Mouse (Mus musculus): ENCODE data around the gene Ttc28. TPM values are rescaled to one million over a fixed set of nuclear protein-coding genes. Genes with fewer than 3 reads are reported as not detected.
"Not testable (repeated sequence)": the region's sequence is repeated elsewhere in the genome, so short reads cannot be mapped to it uniquely, and the experiment has no call there.

The Ttc28 gene
- 10 to 100 TPM; 26.7 to 29.3 TPM for total RNA-seq (2021)

DNA sequence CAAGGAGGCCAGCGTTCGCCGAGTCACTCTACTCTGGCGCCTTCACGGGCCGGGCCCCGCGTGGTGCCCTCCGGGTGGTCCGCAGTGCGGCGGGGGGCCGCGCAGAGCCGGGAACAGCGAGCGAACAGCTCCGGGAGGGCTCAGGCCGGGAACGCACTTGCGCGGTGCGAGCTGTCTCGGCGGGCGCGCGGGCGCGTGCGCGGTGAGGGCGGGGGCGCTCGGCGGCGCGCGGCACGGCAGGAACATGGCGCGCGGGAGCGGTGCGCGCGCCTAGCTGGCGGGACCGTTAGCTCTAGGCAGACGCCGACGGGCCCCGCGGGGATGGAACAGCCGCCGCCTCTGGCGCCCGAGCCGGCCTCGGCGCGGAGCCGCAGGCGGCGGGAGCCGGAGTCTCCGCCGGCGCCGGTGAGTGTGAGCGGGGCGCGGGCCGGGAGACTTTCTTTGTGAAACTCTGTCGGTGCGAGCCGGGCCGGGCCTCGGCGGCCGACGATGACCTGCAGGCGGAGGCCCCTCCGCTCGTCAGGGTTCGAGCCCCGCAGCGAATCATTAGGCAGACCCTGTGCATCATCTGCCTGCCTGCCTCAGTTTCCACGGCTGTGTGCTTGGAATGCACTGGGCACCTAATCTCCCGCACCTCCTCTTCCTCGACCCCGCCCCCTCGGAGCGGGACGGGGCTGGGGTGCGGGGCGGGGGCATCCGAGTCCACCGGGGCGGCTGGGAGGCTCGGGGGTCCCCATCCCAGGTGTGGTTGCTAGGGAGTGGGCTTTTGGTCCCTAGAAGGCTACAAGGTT lies at the start of gene Ttc28:
Gene Ttc28 (plus strand): TSS at position 220 of the 791 bp plus-strand sequence.
- intact Hi-C loops (cut with DNase I): loop anchor here (1.0 kb wide), 1 partner anchor 22 kb away; no protein-coding TSS in a partner anchor
- peak; percentile 93 for DNase-seq

DNA sequence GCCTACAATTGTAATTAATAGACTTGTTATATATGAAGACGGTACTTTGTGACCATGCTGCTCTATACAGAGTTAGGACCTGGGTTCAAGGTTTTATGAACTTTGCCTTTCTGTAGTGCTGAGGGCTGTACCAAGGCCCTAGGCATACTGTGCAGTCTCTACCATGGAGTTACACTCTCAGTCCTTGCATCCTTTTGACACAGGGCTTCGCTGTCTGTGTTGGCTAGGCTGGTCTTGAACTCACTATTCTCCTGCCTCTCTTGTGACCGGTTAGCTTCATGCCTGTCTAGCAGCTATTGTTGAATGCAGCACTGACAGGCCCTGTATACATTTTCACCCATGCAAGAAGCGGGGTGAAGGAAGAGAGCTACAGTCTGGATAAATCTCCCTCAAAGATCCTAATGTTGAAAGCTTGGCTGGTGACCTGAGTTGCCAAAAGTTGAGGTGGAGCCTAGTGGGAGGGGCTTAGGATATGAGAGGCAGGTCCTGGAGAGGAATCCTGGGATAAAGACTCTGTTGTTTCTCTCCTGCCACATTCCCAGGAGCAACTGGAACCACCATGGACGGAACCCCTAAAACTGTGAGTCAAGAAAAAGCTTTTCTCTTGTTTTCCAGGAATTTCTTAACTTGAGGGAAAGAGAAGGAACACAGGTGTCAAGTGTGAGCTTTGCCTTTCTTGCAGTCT lies 48.4 kb upstream of the Ttc28 start:
- intact Hi-C loops (cut with DNase I): no loop called here
- no peak for DNase-seq

DNA sequence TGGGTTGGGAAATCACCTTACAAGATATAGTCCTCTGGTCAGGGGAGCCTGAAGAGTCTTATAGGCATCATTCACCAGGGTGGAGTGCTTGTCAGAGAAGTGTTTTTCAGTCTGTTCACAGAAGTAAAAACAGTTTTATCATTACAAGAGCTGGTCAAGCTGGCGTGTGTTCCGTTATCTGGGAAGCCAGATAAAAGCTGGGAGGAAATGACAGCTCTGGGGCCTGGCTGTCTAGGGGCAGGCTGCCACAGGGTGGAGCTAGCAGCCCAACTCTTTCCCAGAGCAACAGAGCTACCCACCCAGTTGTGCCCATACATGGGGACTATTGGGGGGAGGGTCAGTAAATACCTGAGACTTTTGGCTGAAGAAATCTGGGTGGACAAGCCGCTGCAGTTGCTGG lies 43.6 kb upstream of the Ttc28 start:
- peak; percentile 76 to 77 for DNase-seq
- intact Hi-C loops (cut with DNase I): loop anchor here (1.0 to 5.0 kb wide), 6 partner anchors 54 to 506 kb away; partner anchors contain the start of gene Pus1

DNA sequence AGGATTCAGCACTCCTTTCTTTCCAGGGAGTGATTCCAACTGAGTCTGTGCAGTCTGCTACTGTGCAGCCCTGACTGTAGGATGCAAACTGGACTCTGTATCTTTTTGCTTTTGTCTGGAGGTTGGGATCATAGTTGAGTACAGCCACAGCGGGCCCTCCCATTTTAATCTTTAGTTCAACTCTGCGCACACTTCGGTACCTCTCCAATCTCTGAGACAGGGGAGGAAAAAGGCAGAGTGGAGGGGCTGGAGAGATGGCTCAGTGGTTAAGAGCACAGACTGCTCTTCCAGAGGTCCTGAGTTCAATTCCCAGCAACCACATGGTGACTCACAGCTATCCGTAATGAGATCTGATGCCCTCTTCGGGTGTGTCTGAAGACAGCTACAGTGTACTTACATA lies 41.6 kb upstream of the Ttc28 start:
- DNase-seq: not testable (repeated sequence)
- intact Hi-C loops (cut with DNase I): loop anchor here (2.0 to 5.0 kb wide), 5 partner anchors 56 to 504 kb away; partner anchors contain the start of gene Pus1

DNA sequence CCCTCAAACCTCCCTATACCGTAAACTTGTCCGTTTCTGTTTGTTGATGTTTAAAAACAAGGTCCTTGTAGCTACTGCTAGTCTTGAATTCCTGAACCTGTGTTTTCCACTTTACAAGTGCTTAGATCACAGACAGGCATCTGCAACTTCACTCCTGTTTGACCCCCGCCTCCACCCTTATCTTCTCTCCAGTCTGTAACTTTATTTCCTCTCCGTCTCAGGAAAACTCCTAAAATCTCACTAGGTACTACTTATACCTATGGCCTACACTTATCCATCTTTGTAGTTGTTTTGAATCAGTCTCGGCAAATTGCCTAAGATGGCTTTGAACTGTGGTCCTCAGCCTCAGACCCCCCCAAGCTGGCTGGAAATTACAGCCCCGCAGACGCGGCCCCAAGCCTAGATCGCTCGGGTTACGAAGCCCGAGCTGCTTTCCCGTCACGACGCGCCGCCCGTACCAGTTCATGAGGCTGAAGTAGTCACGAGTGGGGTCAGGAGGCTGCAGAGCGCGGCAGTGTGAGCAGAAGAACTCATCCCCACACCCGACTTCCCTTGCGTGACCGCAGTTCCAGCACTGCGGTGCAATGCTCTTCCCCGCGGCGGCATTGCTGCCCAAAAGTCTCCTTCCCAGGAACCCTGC lies 40.4 kb upstream of the Ttc28 start:
- DNase-seq: no peak
- intact Hi-C loops (cut with DNase I): loop anchor here (2.0 to 5.0 kb wide), 5 partner anchors 57 to 503 kb away; partner anchors contain the start of gene Pus1

DNA sequence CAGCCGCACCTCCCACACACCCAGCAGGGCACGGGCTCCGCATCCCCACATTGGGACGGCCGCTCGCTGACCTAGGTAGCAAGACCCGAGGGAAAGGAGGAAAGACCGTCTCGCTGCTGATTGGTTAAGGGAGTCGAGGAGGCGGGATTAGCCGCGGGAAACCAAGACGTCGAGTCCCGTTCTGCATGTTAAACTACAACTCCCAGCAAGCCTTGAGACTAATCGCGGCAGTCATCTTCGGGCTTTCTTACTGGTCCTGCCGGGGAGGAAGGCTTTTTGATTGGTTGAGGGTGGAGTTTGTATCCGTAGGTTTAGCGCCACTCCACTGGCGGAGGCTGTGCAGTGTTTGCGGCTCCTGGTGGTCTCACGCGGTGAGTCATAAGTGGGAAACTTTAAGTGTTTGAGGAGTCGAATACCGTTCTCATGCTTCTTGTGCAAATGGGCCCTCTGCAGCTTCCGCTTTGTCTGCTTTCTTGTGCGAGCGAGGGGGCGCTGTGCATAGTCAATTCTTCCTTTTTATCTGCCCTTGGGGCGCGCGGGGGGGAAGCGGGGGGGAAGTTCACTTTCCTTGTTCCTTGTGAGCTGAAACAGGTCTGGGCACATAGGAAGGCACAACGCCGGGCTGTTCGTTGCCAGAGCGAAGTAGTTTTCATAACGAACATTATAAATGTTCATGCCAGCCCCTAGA lies 39.8 kb upstream of the Ttc28 start, which contains the start of the genes Hscb and Chek2:
Gene Hscb (minus strand): TSS at position 100 of the 688 bp plus-strand sequence.
Gene Chek2 (plus strand): TSS at position 302 of the 688 bp plus-strand sequence.
- intact Hi-C loops (cut with DNase I): loop anchor here (2.0 to 5.0 kb wide), 5 partner anchors 58 to 502 kb away; partner anchors contain the start of gene Pus1
- peak; percentile 99 for DNase-seq

DNA sequence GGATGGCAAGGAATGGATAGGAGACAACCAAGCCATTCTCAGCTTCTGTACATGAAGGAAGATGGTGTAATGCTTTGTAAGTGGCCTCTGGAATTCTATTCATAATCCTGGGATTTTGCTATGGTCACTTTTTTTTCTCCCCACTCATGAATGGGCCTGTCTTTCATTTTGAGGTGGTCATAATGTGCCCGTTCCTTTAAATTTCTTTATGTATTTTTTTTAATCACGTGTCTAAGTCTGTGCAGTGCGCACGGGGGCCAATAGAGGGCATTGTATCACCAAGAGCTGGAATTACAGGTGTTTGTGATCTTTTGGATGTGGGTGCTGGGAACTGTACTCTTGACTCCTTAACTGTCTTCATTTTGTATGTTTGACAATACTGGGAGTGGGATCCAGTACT lies 39.1 kb upstream of the Ttc28 start:
- peak in 1 of 2 experiments; percentile 60 for DNase-seq

DNA sequence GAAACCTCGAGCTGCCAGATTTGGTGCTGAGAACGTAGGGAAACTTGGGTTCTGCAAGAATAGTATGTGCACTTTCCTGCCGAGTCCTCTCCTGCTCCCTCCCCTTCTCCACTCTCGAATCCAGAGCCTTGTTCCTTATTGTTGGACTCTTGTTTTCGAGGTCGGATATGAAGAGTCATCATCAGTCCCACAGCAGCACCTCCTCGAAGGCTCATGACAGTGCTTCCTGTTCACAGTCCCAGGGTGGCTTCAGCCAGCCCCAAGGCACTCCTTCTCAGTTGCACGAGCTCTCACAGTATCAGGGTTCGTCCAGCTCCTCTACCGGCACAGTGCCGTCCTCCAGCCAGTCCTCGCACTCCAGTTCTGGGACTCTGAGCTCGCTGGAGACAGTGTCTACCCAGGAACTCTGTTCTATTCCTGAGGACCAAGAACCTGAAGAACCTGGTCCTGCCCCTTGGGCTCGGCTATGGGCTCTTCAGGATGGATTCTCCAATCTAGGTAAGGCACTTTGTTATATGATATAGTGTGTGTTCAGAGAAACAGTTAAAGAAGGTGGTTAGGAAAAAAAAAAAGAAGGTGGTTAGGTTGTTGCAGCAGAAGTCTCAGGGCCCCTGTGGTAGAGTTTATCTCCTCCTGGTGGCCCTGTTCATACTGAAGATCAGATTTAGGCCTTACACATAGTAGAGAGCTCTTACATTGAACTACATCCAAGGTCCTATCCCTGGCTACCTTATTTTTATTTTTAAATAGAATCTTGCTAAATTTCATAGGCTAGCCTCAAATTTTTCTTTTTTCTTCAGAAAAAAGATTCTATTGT lies 38.3 kb upstream of the Ttc28 start:
- intact Hi-C loops (cut with DNase I): no loop called here
- no peak for DNase-seq

More for the DNA sequence above, 39.1 kb upstream of the Ttc28 start:
- intact Hi-C loops (cut with DNase I): no loop called here

DNA sequence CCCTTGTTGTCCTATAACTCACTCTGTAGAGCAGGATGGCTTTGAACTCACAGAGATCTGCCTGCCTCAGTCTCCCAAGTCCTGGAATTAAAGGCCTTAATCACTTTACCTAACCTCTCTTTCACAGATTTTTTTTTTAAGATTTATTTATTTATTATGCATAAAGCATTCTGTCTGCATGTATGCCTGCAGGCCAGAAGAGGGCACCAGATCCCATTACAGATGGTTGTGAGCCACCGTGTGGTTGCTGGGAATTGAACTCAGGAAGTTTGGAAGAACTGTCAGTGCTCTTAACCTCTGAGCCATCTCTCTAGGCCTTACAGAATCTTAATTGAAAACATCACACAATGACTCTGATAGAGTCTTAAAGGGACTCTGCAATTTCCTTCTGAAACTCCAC lies 26.6 kb upstream of the Ttc28 start:
- no peak for DNase-seq
- intact Hi-C loops (cut with DNase I): no loop called here

DNA sequence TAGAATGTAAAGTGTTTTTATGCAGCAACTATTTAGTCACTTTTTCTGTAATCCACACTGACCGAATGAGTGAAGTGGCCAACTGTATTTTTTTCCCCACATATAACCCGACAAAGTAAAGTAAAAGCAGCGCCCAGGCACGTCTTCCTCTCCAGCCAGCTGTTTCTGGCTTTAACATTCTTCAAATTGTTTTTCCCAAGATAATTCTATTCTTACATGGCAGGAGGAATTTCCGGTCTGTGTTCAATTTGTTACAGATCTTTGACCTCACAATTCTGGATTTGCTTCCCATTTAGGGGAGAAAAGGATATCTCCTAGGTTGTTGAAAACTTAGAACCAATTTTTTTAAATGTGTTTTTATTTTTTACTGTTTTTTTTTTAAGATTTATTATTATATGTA lies 22.5 kb upstream of the Ttc28 start:
- intact Hi-C loops (cut with DNase I): loop anchor here (1.0 kb wide), 1 partner anchor 22 kb away; the partner anchor contains the start of gene Ttc28
- DNase-seq: peak in 1 of 2 experiments; percentile 57

DNA sequence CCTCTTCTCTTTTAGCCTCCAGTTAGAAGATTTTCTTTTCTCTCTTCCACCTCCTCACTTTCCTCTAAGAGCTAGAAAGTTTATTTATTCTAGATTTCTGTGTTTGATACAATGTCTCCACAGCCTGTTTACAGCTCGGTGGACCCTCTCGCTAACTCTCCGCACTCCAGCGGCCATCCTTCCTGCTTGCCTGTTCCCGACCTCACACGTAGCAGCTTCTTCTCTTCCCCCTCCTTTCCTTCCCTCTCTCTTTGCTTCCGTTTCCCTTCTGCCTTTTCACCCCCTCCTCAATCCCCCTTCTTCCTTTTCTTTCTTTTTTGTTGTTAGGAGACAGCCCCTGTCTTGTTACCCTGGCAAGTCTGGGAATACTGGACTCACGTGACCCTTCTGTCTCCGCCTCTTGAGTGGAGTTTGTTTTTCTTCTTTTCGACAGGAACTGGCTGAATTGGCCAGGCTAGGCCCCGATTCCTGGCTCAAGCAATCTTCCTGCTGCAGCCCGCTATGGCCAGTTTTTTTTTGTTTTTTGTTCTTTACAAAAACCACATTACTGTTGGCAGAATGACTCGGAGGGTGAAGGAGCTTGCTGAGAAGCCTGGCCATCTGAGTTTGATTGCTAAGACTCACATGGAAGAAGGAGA lies 20.5 kb upstream of the Ttc28 start:
- DNase-seq: peak; percentile 81
- intact Hi-C loops (cut with DNase I): no loop called here

DNA sequence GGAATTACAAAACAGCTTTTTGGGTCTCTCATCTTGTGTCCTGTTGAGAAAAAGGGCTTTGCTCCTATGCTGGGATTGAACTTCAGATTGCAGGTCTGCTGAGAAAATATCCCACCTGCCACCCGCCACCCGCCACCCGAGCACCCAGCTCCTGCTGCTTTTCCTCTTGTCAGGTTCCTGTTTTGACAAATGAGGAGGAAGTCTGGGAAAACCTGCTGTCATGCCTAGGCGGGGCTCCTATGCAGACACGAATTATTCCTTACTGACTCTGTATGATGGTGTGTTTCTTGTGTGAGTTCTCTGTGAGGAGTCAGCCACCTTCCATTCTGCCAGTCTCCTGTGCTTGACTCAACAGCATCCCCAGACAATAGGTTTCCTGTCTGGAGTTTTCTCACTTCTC lies 19.2 kb upstream of the Ttc28 start:
- DNase-seq: no peak
- intact Hi-C loops (cut with DNase I): no loop called here

DNA sequence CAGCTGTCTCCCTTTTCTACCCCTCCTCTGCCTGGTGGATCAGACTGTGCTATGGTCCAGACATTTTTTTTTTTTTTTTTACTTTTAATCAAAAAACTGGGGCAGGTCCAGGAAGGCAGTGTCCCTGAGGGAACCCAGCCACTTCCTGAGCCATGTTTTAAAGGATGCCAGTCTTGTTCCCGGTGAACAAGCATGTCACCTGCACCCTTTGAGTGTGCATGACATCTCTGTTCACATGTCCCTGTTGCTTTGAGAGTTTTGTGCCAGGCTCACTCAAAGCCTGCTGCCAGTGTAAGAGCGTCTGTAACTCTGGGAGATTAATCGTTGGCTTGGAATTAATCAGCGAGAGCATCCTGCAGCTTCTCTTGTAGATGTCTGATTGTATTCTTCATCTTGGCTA lies 11.1 kb upstream of the Ttc28 start:
- intact Hi-C loops (cut with DNase I): no loop called here
- no peak for DNase-seq

DNA sequence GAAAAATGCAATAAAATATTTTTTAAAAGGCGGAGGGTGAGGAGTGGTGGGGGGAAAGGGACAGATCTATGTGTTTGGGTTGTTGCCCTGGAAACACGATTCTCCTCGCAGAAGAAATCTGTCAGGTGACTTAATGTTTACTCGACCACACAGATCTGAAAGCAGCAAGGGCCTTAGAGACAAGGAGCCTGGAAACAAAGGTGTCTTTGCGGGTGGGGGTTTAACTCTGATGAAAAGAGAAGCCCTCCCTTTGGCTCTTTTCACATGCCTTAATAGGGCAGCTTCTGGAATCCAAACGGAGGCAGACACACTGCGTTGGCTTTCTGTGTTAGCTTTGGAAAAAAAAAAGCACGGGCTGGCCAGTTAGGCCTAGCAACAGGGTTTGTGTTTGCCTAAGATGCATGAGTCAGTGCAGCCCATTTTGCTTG lies 10.3 kb upstream of the Ttc28 start:
- intact Hi-C loops (cut with DNase I): no loop called here
- peak; percentile 32 to 35 for DNase-seq

DNA sequence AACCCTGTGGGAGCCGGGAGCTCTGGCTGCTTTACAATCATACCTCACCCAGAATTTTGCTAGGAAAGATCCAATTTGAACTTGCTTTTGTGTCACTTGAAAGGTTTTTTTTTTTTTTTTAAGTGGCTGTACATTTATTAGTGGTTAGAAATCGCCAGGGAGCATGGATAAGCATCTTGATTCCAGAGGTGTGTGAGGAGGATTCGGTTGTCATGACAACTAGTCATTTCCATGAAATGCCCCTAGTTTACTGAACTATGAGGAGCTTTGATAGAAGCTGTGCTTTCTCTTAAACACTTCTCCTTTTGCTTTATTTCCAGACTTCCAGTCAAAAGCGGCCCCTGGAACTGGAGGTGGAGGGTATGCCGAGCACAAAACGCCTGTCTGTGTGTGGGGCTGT lies 6.4 kb upstream of the Ttc28 start:
- intact Hi-C loops (cut with DNase I): no loop called here
- no peak for DNase-seq

DNA sequence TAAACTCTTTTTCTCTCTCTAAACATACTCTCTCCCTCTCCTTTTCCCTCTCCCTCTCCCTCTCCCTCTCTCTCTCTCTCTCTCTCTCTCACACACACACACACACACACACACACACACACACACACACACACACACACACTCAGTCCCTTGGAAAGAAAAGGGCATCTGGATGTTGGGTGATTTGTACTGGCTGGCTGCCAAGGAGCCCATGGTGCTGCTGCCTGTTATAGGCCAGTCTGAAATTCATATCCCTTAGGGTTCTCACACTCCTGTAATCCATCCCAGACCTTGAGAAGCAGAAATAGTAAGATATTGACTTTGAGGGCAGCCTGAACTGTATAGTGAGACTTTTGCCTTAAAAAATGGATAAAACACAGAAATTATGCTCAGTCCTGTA lies 4.9 kb upstream of the Ttc28 start:
- DNase-seq: peak; percentile 35
- intact Hi-C loops (cut with DNase I): no loop called here

DNA sequence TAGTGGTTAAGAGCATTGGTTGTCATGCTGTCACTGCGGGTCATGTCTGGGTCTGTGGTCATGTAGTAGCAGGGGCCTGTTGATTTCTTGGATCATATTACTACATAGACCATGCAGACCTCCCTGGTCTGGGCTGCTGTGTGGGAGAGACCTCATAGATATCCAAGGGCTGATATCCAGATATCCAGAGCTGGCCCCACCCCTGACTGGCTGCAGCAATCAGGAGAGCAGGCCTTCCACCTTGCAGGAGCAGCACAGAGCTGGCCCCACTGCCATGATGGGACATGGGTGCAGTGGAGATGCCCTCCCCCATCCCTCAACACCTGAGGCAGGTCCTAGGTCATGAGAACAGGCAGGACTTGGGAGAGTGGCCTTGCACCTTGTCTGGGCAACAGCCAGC lies 4.3 kb upstream of the Ttc28 start:
- DNase-seq: no peak
- intact Hi-C loops (cut with DNase I): no loop called here

DNA sequence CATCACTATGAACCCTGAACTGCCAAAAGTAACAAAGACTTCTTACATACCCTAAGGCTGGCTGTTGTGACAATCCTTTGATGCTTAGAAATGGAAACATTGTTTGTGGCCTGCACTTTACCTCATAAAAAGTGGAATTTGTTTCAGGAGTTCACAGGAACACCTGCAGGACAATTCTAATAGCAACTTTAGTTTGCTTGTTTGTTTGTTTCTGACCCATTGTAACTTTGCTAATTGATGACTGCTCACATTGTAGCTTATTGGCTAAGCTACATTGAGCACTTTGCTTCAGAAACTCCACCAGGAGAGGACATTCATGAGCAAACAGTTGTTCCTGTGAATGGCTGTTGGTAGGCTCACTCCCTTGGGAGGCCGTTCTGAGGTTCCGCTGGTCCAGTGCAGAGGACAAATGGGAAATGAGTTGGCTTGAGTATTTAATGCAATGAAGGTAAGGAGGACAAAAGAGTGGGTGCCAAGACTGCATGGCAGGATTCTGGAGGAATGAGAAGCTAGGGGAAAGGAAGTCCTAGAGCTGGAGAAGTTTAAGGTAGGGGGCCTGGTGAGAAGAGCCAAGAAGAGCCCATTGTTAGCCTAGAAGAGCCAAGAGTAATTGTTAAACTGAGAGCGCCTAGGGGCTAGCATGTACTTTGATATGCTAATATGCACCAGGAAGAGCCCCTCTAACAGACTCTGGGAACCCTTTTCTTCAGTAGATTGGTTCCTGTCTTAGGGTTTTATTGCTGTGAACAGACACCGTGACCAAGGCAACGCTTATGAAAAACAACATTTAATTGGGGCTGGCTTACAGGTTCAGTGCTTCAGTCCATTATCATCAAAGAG lies 1.7 kb upstream of the Ttc28 start:
- intact Hi-C loops (cut with DNase I): no loop called here
- DNase-seq: no peak

Data from heart, postnatal 10 days (tissue).